Mouse (Mus musculus) liver, embryonic 14.5 days (tissue): ENCODE data around the gene Anapc4. TPM values are rescaled to one million over a fixed set of nuclear protein-coding genes. Genes with fewer than 3 reads are reported as not detected.

Experiments used
- ATAC-seq: fragments of 200-750 bp; cut with Nextera tagmentation; 2 replicates; pipeline ENCODE4 v1.8.0; 2017; ENCODE audit warnings: moderate number of reproducible peaks, mild to moderate bottlenecking, moderate library complexity; ENCODE audit not compliant: insufficient read depth
- DNase-seq, 3 experiments: peaks; one replicate each; pipeline ENCODE4 v3.0.0-alpha.2; 2012 to 2013; ENCODE audit warnings: low read depth in 3 of 3, low spot score in 3 of 3
- H3K27ac ChIP-seq: fragments of 300-500 bp; sonication (generic); 2 replicates; pipeline ENCODE4 v1.5.1; 2014; ENCODE audit warnings: moderate library complexity, mild to moderate bottlenecking, control low read depth, inconsistent platforms
- H3K27me3 ChIP-seq: fragments of 300-500 bp; sonication (generic); 2 replicates; pipeline ENCODE4 v1.6.1; 2014; ENCODE audit warnings: mild to moderate bottlenecking, low read length, moderate library complexity; ENCODE audit not compliant: control insufficient read depth, insufficient read depth
- H3K36me3 ChIP-seq: fragments of 300-500 bp; sonication (generic); replicated peaks from 2 replicates; pipeline ENCODE4 v1.6.1; 2014; ENCODE audit warnings: low read depth; ENCODE audit not compliant: control insufficient read depth, insufficient read depth
- H3K4me1 ChIP-seq, 2 experiments: fragments of 200-500 bp in 1 of 2; fragments of 300-500 bp in 1 of 2; sonication (generic) in 1 of 2; replicated peaks; 2 replicates each; pipeline ENCODE4 v1.6.1; 2012 to 2014; ENCODE audit warnings: antibody characterized with exemption in 1 of 2, inconsistent platforms in 1 of 2, low read length in 1 of 2; ENCODE audit not compliant: control insufficient read depth in 2 of 2, insufficient read depth in 2 of 2
- H3K4me2 ChIP-seq: fragments of 300-500 bp; sonication (generic); 2 replicates; pipeline ENCODE4 v1.6.1; 2014; ENCODE audit warnings: low read depth, mild to moderate bottlenecking, control low read depth, moderate library complexity
- H3K4me3 ChIP-seq, 2 experiments: fragments of 200-500 bp in 1 of 2; fragments of 300-500 bp in 1 of 2; sonication (generic) in 1 of 2; 2 replicates each; pipeline ENCODE4 v1.5.1; 2012 to 2014; ENCODE audit warnings: low read depth in 2 of 2, low read length in 2 of 2, mild to moderate bottlenecking in 2 of 2, control low read depth in 1 of 2, inconsistent platforms in 1 of 2, moderate library complexity in 1 of 2; ENCODE audit not compliant: insufficient read depth in 1 of 2
- H3K9ac ChIP-seq: fragments of 300-500 bp; sonication (generic); replicated peaks from 2 replicates; pipeline ENCODE4 v1.6.1; 2014; ENCODE audit warnings: mild to moderate bottlenecking, control low read depth, moderate library complexity
- H3K9me3 ChIP-seq: fragments of 300-500 bp; sonication (generic); 2 replicates; pipeline ENCODE4 v1.6.1; 2016; ENCODE audit warnings: low read length, mixed read lengths; ENCODE audit not compliant: control insufficient read depth
- CTCF ChIP-seq: IDR thresholded peaks from 2 replicates; pipeline ENCODE4 v1.5.1; 2016; ENCODE audit warnings: antibody characterized with exemption, low read depth, control low read depth
- EP300 ChIP-seq: IDR thresholded peaks from 2 replicates; pipeline ENCODE4 v1.6.1; 2016; ENCODE audit warnings: antibody characterized with exemption, low read depth
- WGBS: fragments of 180-500 bp; shearing (Covaris S2); extraction: QIAGEN DNeasy Blood & Tissue Kit; methylation state at CpG from one replicate; pipeline ENCODE4 v1.1.7; 2014; ENCODE audit not compliant: insufficient replicate concordance; 5-methylcytosine and 5-hydroxymethylcytosine counted together
- polyA plus RNA-seq, 2 experiments: library from polyadenylated mRNA; depleted of rRNA in 1 of 2; stranded (reverse) in 1 of 2; unstranded in 1 of 2; fragments of >200 nt; fragmentation: Nextera tagmentation in 1 of 2; extraction: Ambion mirVana in 1 of 2; gene quantifications; 2 replicates each; pipeline versions ENCODE4 v1.2.1 to v1.2.3; 2012 to 2014

Anapc4 gene
- polyA plus RNA-seq, 2 experiments, result 23.3 to 29.8 TPM

- H3K27ac ChIP-seq, result no peak overlapping the region
- no peak overlapping the region for H3K4me2 ChIP-seq
- H3K9me3 ChIP-seq, result no peaks in the 10 kb centered on the region
- H3K4me1 ChIP-seq, result no peaks in the 10 kb centered on the region
- no peak for TF ChIP-seq CTCF
- TF ChIP-seq EP300, result no peak
- H3K36me3 ChIP-seq, result peaks cover 18% of the 10 kb centered on the region
- ATAC-seq (no peak), DNase-seq (no peak)
- 80% methylated on average over 9 of the region's 9 CpGs for WGBS
- H3K9ac ChIP-seq, result no peak overlapping the region
- no peaks in the 10 kb centered on the region for H3K27me3 ChIP-seq
- H3K4me3 ChIP-seq, result no peak overlapping the region
Measured at GRCm38 (mm10) chr5:52865825-52866224, 32.0 kb downstream of the Anapc4 start.

GRCm38 (mm10) chr5:52866361-52867155, 32.7 kb downstream of the Anapc4 start:
- no peak overlapping the region for H3K27ac ChIP-seq
- no peak for ATAC-seq
- TF ChIP-seq EP300 (no peak), CTCF (no peak)
- H3K4me2 ChIP-seq, result no peak overlapping the region
- no peak overlapping the region for H3K9ac ChIP-seq
- H3K4me1 ChIP-seq, result no peaks in the 10 kb centered on the region
- H3K4me3 ChIP-seq, result no peak overlapping the region
- WGBS, result 77% methylated on average over 18 of the region's 18 CpGs
- H3K36me3 ChIP-seq, result peaks cover 18% of the 10 kb centered on the region
- H3K9me3 ChIP-seq, result no peaks in the 10 kb centered on the region
- DNase-seq, result no peak
- no peaks in the 10 kb centered on the region for H3K27me3 ChIP-seq

GRCm38 (mm10) chr5:52868918-52869703, 35.3 kb downstream of the Anapc4 start:
- TF ChIP-seq EP300 (no peak), CTCF (no peak)
- H3K9me3 ChIP-seq, result no peaks in the 10 kb centered on the region
- H3K4me1 ChIP-seq, result no peaks in the 10 kb centered on the region
- peaks cover 10% of the 10 kb centered on the region for H3K36me3 ChIP-seq
- H3K27me3 ChIP-seq, result no peaks in the 10 kb centered on the region
- DNase-seq (no peak), ATAC-seq (no peak)
- H3K4me3 ChIP-seq, result no peak overlapping the region
- H3K27ac ChIP-seq, result no peak overlapping the region
- H3K9ac ChIP-seq, result no peak overlapping the region
- 75% methylated on average over 12 of the region's 12 CpGs for WGBS
- H3K4me2 ChIP-seq, result no peak overlapping the region

- Histone ChIP-seq H3K27ac (no peak overlapping the region), H3K9ac (no peak overlapping the region), H3K4me3 (no peak overlapping the region), H3K27me3 (no peaks in the 10 kb centered on the region), H3K4me2 (no peak overlapping the region), H3K4me1 (no peaks in the 10 kb centered on the region), H3K36me3 (peaks cover 4% of the 10 kb centered on the region), H3K9me3 (no peaks in the 10 kb centered on the region)
- 17% methylated on average over 1 of the region's 1 CpGs for WGBS
- ATAC-seq (no peak), DNase-seq (no peak)
- TF ChIP-seq EP300, result no peak
- no peak for TF ChIP-seq CTCF
Measured at GRCm38 (mm10) chr5:52871461-52871860, 37.6 kb downstream of the Anapc4 start.

GRCm38 (mm10) chr5:52871986-52872385, 38.2 kb downstream of the Anapc4 start:
- H3K4me3 ChIP-seq, result no peak overlapping the region
- H3K4me2 ChIP-seq, result no peak overlapping the region
- WGBS, result 90% methylated on average over 13 of the region's 13 CpGs
- no peak for ATAC-seq
- no peaks in the 10 kb centered on the region for H3K27me3 ChIP-seq
- no peak overlapping the region for H3K27ac ChIP-seq
- TF ChIP-seq EP300 (no peak), CTCF (no peak)
- H3K9ac ChIP-seq, result no peak overlapping the region
- no peaks in the 10 kb centered on the region; the same call in 1 of the 2 replicates for H3K36me3 ChIP-seq
- no peak for DNase-seq
- H3K9me3 ChIP-seq, result no peaks in the 10 kb centered on the region
- no peaks in the 10 kb centered on the region for H3K4me1 ChIP-seq
